Mouse (Mus musculus) activated CD4-positive, CD25-positive, alpha-beta regulatory T cell, adult 4 months (primary cell): ENCODE data around the gene Arhgef17. TPM values are rescaled to one million over a fixed set of nuclear protein-coding genes. Genes with fewer than 3 reads are reported as not detected.

Experiments used
- ATAC-seq: one replicate; pipeline ENCODE4 v1.8.0; 2017
- polyA plus RNA-seq, 2 experiments: library from polyadenylated mRNA; unstranded; fragments of 100-300 nt; shearing (Covaris generic); gene quantifications; one replicate each; pipeline ENCODE4 v1.2.1; 2017

The Arhgef17 gene
- polyA plus RNA-seq, result under 1 TPM in 1 of 2 experiments, not detected in 1; 0.42 TPM

- no peak for ATAC-seq
These were observed at the start of gene Arhgef17 for GRCm38 (mm10) chr7:100931926-100932480. Gene Arhgef17, minus strand, starts transcription at chr7:100932107.

DNA sequence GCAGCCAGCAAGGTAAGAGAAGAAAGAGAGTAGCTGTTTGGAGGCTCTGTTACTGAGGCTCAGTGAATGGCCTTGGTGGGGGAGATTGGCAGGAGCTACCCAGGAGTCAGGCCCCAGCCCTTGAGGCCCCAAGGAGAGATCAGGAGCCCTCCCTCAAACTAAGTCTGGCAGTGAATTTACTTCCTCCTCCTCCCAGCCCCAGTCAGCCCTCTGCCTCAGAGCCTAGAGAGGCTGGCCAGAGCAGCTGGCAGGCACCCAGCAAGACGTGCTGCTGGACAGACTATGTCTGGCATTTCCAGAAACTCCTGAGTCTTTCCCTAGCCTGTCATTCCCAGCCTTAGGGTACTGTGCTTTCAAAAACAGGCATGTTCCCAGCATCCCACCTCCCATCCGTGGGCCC lies 47.3 kb upstream of the Arhgef17 start:
- ATAC-seq, result no peak

GRCm38 (mm10) chr7:100978171-100978570 lies 46.3 kb upstream of the Arhgef17 start:
- ATAC-seq, result no peak

DNA sequence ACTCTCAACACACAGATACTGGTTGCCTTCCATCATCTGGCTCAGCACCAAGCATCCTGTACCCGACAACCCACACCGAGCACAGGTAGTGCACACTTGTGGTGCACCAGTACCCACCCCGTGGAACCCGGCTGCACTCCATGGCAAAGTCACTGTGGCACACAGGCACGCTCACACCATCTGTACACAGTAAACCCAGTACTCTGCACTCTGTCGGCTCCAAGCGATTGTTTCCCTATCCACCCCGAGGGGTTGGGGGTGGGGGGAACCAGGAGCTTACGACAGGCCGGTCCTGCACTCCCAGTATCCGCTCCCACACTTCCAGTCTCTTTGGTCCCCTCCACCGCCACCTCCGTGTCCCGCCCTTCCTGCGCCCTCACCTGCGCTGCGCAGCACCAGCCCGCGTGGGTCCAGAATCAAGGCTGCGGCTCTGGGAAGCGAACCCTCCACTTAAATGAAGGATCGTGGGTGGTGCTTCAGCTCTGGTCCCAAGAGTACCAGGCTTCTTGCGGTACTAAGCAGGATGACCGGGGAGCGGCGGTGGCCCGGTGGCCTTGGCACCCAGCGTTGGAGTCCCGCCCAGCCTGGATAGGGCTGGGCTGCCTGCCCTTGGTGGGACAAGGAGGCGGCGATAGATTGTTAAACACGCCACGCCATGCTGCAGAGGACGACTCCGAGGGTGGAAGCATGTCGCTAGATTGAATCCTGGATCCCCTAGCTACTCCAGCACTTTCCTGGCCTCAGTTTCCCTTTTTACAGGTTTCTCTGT lies 42.4 kb upstream of the Arhgef17 start, which contains the start of gene P2ry6:
P2ry6 (minus strand) TSS at position 515 of the 769 bp plus-strand sequence.
- no peak for ATAC-seq

- ATAC-seq, result no peak
These were observed 41.0 kb upstream of the Arhgef17 start for GRCm38 (mm10) chr7:100972875-100973274.

- ATAC-seq, result no peak
These were observed 37.2 kb upstream of the Arhgef17 start for GRCm38 (mm10) chr7:100968874-100969659.

DNA sequence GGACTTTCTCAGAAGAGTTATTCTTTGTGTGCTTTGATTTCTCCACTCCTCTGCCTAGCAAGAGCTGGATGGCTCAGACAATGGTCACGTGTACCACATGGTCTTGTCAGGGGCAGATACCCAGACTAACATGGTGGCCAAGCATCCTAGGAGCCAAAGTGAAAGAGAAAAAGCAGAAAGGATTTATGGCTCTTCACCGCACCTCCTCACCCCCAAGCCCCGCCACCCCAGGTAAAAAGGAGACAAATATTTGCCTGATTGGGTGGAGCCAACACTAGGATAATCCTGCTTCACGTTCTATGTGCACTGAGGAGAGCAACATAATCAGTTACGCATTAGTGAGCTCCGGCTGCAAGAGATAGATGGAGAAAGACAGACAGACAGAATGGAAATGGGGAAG lies 36.5 kb upstream of the Arhgef17 start:
- no peak for ATAC-seq

DNA sequence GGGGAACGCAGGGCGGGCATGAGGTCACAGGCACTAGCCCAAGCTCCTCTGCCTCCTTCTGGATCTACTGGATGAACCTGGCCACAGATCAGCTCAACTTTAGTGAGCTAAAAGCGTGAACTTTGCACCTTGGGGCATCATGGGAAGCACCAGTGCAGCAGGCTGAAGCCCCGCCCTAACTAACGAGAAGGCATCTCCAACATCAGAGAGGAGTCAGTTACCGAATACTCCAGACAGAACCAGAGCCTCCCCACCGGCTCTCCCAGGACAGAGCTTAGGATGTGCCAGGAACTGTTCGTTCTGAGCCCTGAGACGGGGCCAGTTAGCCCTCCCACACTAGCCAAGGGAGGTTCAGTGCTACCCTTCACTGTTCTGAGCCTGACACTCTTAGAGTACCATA lies 35.9 kb upstream of the Arhgef17 start:
- ATAC-seq, result no peak

GRCm38 (mm10) chr7:100966014-100966413 lies 34.1 kb upstream of the Arhgef17 start:
- no peak for ATAC-seq

DNA sequence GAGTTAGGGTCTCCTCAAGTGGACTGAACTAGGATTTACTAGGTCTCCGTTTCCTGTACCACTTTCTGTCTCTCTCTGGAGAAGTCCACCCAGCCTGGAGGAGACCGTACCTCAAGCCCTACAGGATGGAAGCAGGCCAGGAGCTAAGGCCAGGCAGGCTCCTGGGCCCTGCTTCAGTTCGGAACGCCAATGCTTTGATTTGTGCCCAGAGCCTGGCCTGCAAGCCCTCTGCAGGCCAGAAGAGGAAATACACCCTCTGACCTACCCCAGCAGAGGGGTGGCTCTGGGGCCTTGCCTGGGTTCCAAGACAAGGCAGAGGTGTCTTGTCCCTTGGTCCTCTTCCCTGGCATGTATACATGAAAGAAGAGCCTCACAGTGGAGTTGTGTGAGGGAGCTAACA lies 33.2 kb upstream of the Arhgef17 start:
- no peak for ATAC-seq

GRCm38 (mm10) chr7:100964242-100964641 lies 32.3 kb upstream of the Arhgef17 start:
- no peak for ATAC-seq

DNA sequence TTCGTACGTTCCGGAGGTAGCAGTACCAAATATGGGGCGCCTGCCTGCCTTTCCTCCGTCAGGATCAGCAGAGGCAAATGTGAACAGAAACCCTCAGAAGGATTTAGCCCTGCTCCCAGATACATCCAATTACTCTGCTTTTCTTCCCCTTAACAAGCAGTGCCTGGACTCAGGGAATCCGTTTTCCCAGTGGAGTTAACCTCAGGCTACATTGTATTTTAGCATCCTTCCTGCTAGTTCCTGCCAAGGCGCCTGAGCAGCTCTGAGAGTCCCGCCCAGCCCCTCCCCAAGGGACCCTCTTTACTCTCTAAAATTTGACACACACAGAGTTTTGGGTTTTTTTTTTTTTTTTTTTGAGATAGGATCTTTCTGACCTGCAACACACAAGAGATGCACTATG lies 31.5 kb upstream of the Arhgef17 start:
- ATAC-seq, result no peak

DNA sequence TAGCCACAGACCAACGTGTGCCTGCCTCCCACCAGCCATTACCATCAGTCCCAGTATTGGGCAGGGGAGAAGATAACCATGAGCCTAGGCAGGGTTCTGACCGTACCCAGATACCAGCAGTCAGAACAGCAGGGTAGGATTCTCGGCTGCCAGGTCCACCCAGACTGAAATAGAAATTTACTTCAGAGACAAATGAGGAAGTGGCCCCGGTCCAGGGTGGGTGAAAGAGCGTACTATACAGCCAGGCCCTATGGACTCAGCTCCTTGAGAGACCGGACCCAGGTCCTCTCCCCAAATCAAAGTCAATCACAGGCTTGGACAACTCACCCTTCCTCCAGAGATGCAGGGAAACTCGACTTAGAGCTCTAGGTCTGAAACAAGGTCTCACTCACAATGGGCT lies 29.2 kb upstream of the Arhgef17 start:
- no peak for ATAC-seq

- no peak for ATAC-seq
These were observed 28.6 kb upstream of the Arhgef17 start for GRCm38 (mm10) chr7:100960462-100960861.

GRCm38 (mm10) chr7:100958426-100958825 lies 26.5 kb upstream of the Arhgef17 start:
- ATAC-seq, result no peak

DNA sequence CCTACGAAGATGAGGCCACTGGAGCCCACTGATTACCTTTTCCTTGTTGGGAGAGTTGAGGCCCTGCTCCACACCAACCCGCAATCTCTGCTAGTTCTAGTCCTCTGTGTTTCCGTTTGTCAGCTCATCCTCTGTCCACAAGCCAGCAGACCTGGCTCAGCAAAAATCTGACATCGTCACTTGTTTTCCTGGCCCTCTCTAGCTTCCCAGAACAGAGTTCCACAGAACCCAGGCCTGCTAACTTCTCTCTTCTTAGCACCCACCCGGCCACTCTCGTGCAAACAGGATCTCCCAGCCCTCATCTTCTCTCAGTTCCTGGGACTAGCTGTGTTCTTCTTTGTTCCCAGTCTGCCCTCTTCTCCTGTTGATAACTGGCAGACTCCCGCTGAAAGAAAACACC lies 20.8 kb upstream of the Arhgef17 start:
- ATAC-seq, result no peak

DNA sequence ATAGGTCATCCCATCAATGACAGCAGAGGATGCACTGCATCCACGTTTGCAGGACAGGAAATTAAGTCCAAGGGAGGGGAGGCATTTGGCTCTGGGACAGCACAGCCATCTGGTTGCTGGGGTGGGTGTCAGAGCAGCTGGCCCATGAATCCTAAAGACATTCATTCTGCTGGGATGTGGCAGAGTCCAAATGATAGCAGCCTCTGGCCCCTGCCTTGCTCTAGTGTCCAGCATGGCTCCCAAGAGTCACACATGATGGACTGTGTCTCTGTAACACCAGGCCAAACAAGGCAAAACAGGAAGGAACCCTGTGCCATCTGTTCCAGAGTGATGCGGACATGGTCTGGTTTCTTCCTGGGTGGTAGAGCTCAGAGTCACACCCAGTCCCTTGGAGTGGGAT lies 20.0 kb upstream of the Arhgef17 start:
- ATAC-seq, result no peak

GRCm38 (mm10) chr7:100950481-100951010 lies 18.6 kb upstream of the Arhgef17 start:
- ATAC-seq, result no peak

DNA sequence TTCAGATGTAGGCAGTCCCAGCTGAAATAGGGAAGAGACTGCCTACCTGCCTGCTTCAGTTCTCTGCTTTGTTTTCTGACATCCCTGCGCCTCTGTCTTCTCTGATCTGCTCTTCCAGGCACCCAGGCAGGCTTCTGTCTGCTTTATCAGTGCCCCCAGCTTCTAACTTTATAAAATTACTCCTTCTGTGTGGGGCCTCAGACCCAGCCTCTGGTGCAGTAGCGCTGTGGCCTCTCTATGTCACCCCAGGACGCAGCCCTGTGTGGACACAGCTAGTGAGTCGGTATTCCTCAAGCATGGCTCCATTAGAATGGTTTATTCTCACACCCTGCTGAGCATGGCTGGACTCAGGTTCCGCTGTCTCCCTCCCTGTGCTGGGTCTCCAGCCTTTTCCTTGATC lies 18.1 kb upstream of the Arhgef17 start:
- no peak for ATAC-seq

DNA sequence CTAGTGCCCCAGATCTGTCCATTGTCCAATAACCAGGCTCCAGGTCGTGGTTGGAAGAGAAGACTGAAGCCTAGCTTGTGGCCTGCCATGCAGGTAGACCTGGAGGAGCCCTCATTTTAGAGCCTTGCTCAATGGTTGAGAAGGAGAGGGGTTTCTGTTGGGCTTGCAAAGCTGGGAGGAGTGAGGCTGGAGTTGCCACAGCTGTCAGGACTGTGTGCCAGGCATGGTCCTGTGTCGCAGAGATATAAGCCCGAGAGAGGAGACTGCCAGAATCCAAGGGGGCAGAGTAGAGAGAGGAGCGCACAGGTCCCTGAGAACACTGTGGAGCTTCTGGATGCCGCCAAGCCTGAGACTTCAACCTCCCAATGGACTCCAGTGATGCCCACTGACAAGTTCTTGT lies 12.8 kb upstream of the Arhgef17 start:
- no peak for ATAC-seq

GRCm38 (mm10) chr7:100944306-100944705 lies 12.4 kb upstream of the Arhgef17 start:
- no peak for ATAC-seq

DNA sequence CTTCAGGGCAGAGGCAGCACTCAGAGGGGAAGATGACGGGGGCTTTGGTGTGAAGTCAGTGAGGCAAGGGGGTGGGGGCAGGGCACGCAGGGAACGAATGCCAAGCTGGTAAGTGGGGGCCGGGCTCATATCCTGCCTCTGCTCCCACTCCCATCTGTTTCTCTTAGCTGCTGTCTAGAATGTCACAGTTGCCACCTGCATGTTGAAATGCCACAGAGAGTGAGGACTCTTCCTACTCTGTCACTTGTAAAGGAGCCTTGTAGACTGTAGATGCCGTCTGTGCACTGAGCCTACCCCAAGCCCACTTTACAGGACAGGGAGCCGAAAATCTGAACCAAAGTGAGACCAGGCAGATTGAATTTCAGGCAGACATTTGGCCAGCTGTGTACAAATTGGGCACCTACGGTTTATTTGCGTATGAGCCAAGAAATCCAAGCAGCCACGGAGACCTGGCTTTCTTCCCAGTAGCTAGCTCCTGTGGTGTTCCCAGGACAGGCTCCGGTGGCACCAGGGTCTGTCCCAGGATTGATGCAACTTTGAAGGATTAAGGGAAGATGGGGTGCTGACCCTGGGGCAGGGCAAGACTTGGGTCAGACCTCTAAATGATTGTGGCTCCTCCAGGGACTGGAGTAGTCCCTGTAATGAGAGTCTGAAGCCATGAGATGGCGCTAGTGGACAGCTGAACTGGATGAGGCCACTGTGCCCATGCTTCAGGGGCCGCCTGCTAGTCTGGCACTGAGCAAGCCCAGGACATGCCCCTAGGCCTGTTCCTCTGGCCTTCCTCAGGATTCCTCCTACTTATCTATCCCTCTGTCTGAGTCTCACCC lies 11.1 kb upstream of the Arhgef17 start:
- no peak for ATAC-seq
